Mouse (Mus musculus) G1E (cell line): ENCODE results near the gene Sgsm3. TPM values are rescaled to one million over a fixed set of nuclear protein-coding genes. Genes with fewer than 3 reads are reported as not detected.

Experiments used
- ATAC-seq: 2 replicates; pipeline ENCODE4 v1.8.0; 2016; ENCODE audit warnings: mild to moderate bottlenecking; ENCODE audit not compliant: insufficient number of reproducible peaks, poor library complexity, low FRiP score, severe bottlenecking; ENCODE audit errors: extremely low read depth
- DNase-seq: peaks from one replicate; pipeline ENCODE4 v3.0.0; 2012; ENCODE audit warnings: low spot score
- H3K27me3 ChIP-seq: 2 replicates; pipeline ENCODE4 v1.6.1; 2012; ENCODE audit warnings: mild to moderate bottlenecking, low read length, inconsistent platforms; ENCODE audit not compliant: insufficient read depth
- H3K36me3 ChIP-seq: replicated peaks from 2 replicates; pipeline ENCODE3; 2012; ENCODE audit warnings: mild to moderate bottlenecking, inconsistent platforms
- H3K4me1 ChIP-seq: 2 replicates; pipeline ENCODE4 v1.6.1; 2012; ENCODE audit warnings: low read depth, low read length, inconsistent platforms, mixed read lengths; ENCODE audit not compliant: insufficient read depth
- H3K4me3 ChIP-seq: 2 replicates; pipeline ENCODE4 v1.5.1; 2012; ENCODE audit warnings: low read depth, mild to moderate bottlenecking, inconsistent platforms, low read length, moderate library complexity, mixed read lengths
- H3K9me3 ChIP-seq: replicated peaks from 2 replicates; pipeline ENCODE4 v1.6.1; 2012; ENCODE audit warnings: inconsistent platforms
- CTCF ChIP-seq: IDR thresholded peaks from 2 replicates; pipeline ENCODE4 v1.5.1; 2012; ENCODE audit warnings: low read depth, low read length, inconsistent platforms, mixed read lengths
- GATA1 ChIP-seq: IDR thresholded peaks from 2 replicates; pipeline ENCODE4 v1.6.1; 2012; ENCODE audit warnings: borderline replicate concordance, low read length, inconsistent platforms, mixed read lengths
- GATA2 ChIP-seq: IDR thresholded peaks from 2 replicates; pipeline ENCODE4 v1.6.1; 2012; ENCODE audit warnings: low read depth, low read length, inconsistent platforms, borderline replicate concordance
- POLR2AphosphoS5 ChIP-seq: IDR thresholded peaks from 2 replicates; pipeline ENCODE4 v1.6.1; 2012; ENCODE audit warnings: low read depth, low read length, inconsistent platforms; ENCODE audit not compliant: insufficient replicate concordance
- TAL1 ChIP-seq: conservative IDR thresholded peaks from 2 replicates; pipeline ENCODE4 v1.6.1; 2012; ENCODE audit warnings: low read depth, low read length, inconsistent platforms, mixed read lengths
- polyA plus RNA-seq: library from polyadenylated mRNA; stranded (reverse); fragments of >175 nt; gene quantifications from 2 replicates; pipeline ENCODE4 v1.2.3, GENCODE M21; 2012
- total RNA-seq, 2 experiments: library from RNA; stranded (forward) in 1 of 2; stranded (reverse) in 1 of 2; fragments of 200-1000 nt in 1 of 2; fragments of >200 nt in 1 of 2; fragmentation: Nextera tagmentation in 1 of 2; gene quantifications; 2 replicates each; pipeline ENCODE4 v1.2.3; 2014 to 2017

Gene Sgsm3
- total and polyA plus RNA-seq, 3 experiments: 8.4 to 28.4 (median 17.9) TPM

DNA sequence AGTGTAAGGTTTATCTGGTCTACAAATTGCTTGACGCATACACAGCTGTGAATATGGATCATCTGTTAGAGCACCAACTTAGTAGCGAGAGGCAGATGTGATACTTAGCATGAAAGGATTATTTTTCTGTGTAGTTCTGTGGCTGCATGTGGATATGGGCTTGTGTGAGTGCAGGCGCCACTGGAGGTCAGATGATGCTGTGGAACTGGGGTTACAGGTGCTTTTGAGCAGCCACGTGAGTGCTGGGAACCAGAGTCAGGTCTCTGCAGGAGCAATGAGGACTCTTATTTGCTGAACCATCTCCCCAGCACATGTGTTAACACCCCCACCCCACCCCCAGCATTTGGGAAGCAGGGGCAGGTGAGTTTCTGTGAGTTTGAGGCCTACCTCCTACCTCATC, 28.1 kb upstream of the Sgsm3 start:
- TF ChIP-seq GATA1 (no peak), GATA2 (no peak), TAL1 (no peak), POLR2AphosphoS5 (no peak)
- Histone ChIP-seq H3K9me3 (no peaks in the 10 kb centered on the region), H3K36me3 (peaks cover 45% of the 10 kb centered on the region), H3K27me3 (no peaks in the 10 kb centered on the region), H3K4me3 (peak overlapping the region; percentile 92), H3K4me1 (peaks cover 48% of the 10 kb centered on the region)
- no peak for DNase-seq
- no peak for ATAC-seq

DNA sequence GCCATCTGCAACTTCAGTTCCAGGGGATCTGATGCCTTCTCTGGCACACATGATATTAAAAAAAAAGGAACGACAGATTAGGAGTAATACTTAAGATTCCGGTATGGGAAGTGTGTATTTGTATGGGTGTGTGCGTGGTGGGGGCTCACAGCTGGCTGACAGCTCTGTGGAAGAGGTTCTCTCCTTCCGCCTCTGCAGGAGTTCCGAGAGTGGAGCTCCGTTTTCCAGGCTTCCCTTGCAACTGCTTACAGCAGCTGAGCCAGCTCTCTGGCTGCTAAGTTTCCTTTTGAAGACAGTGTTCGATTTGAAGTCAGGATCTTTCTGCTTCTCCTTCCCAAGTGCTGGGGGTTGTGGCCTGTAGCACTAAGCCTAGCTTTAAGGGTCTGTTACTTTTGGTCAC, 27.5 kb upstream of the Sgsm3 start:
- Histone ChIP-seq H3K36me3 (peaks cover 51% of the 10 kb centered on the region), H3K4me3 (peak overlapping the region; percentile 92), H3K9me3 (no peaks in the 10 kb centered on the region), H3K27me3 (no peaks in the 10 kb centered on the region), H3K4me1 (peaks cover 48% of the 10 kb centered on the region)
- DNase-seq (no peak), ATAC-seq (no peak)
- no peak for TF ChIP-seq TAL1
- no peak for TF ChIP-seq GATA2
- TF ChIP-seq POLR2AphosphoS5: no peak
- no peak for TF ChIP-seq GATA1
- TF ChIP-seq CTCF: no peak

DNA sequence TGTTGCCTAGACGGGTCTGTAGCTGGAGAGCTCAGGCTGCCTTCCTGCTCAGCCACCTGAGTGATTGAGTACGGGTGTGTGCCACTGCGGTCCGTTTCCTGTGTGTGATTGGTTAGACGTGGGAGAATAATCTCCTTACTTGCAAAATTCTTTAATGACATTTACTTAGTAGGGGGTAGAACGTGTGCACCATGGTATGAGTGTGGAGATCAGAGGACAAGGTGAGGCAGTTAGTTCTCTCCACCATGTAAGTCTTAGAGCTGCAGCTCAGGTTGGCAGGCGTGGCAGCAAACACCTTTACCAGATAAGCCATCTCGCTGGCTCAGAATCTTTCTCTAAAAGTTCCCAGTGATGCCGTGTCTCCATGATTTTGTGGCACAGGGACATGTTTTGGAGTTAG, 23.6 kb upstream of the Sgsm3 start:
- TF ChIP-seq GATA1: no peak
- no peak for TF ChIP-seq CTCF
- TF ChIP-seq GATA2: no peak
- TF ChIP-seq POLR2AphosphoS5: no peak
- TF ChIP-seq TAL1: no peak
- Histone ChIP-seq H3K36me3 (peaks cover 89% of the 10 kb centered on the region), H3K4me3 (no peak overlapping the region), H3K9me3 (no peaks in the 10 kb centered on the region), H3K27me3 (no peaks in the 10 kb centered on the region), H3K4me1 (peaks cover 29% of the 10 kb centered on the region)
- ATAC-seq (no peak), DNase-seq (no peak)

DNA sequence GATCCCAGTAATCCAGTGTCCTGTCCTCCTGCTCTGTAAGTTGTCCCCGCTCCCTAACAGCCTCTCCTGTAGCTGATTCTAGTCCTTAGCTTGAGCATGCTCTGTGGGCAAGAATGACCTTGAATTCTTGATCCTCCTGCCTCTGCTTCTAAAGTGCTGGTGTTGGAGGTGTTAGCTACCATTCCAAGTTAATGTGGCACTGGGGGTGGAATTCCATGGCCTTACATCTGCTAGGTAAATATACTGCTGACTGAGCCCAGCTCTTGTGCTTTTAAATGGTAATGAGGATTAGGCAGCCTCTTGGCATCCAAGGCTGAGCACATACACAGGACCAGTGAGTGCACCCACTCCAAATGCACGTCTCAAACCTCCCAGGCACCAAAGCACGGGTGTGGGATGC, 22.7 kb upstream of the Sgsm3 start:
- peaks cover 92% of the 10 kb centered on the region for H3K36me3 ChIP-seq
- H3K4me3 ChIP-seq: no peak overlapping the region
- ATAC-seq (no peak), DNase-seq (no peak)
- no peak for TF ChIP-seq GATA1
- TF ChIP-seq POLR2AphosphoS5: no peak
- TF ChIP-seq GATA2: no peak
- no peak for TF ChIP-seq TAL1
- no peak for TF ChIP-seq CTCF
- H3K4me1 ChIP-seq: peaks cover 21% of the 10 kb centered on the region
- no peaks in the 10 kb centered on the region for H3K27me3 ChIP-seq
- H3K9me3 ChIP-seq: no peaks in the 10 kb centered on the region

DNA sequence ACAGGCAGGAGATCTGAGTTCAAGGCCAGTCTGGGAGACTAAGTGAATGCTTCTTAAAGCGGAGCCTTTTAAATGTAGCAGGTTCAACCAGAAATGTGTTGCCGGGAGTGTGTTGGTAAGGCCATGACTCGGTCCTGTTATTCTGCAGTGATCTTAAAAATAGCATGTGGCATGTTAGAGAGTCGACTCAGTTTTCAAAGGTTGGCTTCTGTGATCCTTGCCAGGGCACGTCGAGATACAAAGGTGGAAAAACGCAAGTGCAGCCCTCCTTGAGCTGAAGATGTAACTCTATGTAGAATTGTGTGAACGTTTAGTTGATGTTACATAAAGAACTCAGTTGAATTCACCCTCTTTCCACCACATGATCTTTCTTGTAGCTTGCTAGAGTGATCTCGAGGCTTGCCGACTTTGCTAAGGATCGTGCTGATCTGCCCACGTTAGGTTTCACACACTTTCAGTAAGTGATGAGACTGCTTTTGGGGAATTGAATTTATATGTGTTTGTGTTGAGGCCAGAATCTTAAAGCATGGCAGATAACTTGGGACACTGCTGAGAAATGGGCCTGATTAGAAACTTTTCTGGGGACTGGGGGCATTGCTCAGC, 21.6 kb upstream of the Sgsm3 start:
- TF ChIP-seq GATA2 (no peak), TAL1 (no peak), GATA1 (no peak), CTCF (no peak), POLR2AphosphoS5 (no peak)
- no peaks in the 10 kb centered on the region for H3K9me3 ChIP-seq

DNA sequence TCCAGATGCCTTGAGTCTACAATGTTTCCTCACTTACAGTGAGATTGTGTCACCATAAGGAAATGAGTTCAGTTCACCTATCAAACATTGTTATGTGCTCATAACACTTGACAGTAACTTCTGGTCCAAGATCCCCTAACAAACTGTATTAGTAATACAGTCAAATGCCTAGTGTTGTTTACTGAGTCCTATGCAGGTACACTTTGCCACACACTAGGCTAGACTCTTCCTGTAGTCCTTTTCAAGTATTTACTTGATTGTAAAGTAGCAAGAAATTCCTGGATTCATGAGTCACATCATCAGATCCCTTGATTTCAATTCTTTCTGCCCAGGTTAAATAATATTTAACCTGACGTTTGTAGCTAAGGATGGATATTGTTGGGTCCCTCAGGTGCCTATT, 8.2 kb upstream of the Sgsm3 start:
- Histone ChIP-seq H3K27me3 (no peaks in the 10 kb centered on the region), H3K36me3 (peaks cover 64% of the 10 kb centered on the region), H3K4me3 (no peak overlapping the region), H3K9me3 (no peaks in the 10 kb centered on the region), H3K4me1 (peaks cover 7% of the 10 kb centered on the region; the same call in 1 of the 2 replicates)
- DNase-seq: no peak
- ATAC-seq: no peak
- TF ChIP-seq GATA1 (no peak), CTCF (no peak), TAL1 (no peak), GATA2 (no peak), POLR2AphosphoS5 (no peak)

More for the DNA sequence above, 21.6 kb upstream of the Sgsm3 start:
- no peak for DNase-seq
- ATAC-seq: no peak
- Histone ChIP-seq H3K4me1 (peaks cover 11% of the 10 kb centered on the region), H3K4me3 (no peak overlapping the region), H3K27me3 (no peaks in the 10 kb centered on the region), H3K36me3 (peaks cover 92% of the 10 kb centered on the region)
